Mouse (Mus musculus) granulocyte monocyte progenitor cell, adult 5-6 weeks (primary cell): Measurements from ENCODE around the gene Gm42674. TPM values are rescaled to one million over a fixed set of nuclear protein-coding genes. Genes with fewer than 3 reads are reported as not detected.
A peak's percentile ranks its signal among the peaks of the same experiment; 100 is the strongest.

Experiments
- ATAC-seq: replicated peaks from 2 replicates; pipeline ENCODE4 v1.8.0; 2016; ENCODE audit warnings: mild to moderate bottlenecking, moderate TSS enrichment, inconsistent platforms; ENCODE audit not compliant: poor library complexity, severe bottlenecking
- total RNA-seq, 2 experiments: library from RNA; stranded (forward) in 1 of 2; stranded (reverse) in 1 of 2; fragments of 200-712, 200-1000 nt in 1 of 2; fragments of >200 nt in 1 of 2; fragmentation: Nextera tagmentation in 1 of 2; gene quantifications; 2 replicates each; pipeline ENCODE4 v1.2.3; 2014 to 2017

The Gm42674 gene
- total RNA-seq (2014; fragmentation: Nextera tagmentation) = not detected in 2 replicates
- total RNA-seq (2017) = not detected in 2 replicates

DNA sequence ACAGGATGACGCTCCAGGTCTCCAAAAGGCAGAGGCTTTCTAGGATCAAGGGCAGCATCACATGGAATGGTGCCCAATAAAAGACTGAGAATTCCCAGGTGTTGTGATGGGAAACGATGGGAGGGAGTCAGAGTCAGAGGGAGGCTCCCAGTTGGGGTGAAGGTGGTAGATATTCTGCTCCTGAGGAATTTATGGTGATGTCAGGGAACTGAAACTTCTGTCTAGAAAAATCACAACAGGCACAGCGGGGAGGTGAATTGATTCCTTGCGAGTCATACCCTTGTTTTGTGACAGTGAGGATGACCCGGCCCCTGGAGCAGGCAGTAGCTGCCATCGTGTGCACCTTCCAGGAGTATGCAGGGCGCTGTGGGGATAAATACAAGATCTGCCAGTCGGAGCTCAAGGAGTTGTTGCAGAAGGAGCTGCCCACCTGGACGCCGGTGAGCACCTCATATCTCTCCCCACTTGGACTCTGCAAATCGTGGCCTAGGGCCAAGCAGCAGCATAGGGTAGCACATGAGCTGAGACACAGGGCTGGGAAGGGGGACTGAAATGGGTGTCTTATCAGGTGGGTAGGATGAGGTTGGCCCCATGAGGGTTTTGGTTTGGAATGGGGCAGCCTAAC is at the start of gene Gm42674:
Gm42674 (plus strand) TSS at position 419 of the 625 bp plus-strand sequence.
- ATAC-seq = no peak

DNA sequence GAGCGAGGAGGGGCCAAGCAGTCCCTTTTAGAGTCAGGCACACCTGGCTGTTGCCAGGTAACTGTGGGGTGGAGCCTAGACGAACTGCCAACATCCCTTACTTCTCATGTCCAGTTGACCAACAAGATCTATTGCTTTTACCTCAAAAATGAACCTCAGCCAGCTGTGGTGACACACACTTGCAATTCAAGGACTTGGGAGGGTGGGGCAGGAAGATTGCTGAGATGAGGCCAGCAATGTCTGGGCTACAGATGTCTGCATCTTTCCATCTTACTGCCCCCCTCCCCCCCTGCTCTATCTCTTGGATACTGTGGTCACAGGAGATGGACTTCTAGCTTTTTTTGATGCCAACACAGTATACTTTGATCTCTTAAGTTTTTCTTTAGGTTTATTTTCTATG is 49.5 kb upstream of the Gm42674 start:
- no peak for ATAC-seq

DNA sequence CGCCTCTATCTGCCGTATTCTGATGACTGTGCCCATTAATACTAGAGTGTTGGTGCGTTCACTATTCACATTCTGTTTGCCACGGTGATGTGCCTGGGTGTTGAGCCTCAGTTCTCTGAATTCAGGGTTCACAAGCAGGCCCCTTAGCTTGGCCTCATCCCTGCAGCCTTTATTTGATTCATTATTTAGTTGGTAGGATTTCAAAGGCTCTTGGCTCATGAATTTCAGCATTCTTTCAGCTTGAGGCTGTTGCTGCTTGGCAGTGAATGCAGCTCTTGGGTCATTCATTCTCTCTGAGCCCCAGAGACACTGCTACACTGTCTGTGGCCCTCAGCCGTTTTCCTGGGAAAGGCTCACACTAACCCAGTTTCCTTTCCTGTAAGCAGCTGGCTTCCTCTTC is 45.8 kb upstream of the Gm42674 start:
- ATAC-seq = no peak

DNA sequence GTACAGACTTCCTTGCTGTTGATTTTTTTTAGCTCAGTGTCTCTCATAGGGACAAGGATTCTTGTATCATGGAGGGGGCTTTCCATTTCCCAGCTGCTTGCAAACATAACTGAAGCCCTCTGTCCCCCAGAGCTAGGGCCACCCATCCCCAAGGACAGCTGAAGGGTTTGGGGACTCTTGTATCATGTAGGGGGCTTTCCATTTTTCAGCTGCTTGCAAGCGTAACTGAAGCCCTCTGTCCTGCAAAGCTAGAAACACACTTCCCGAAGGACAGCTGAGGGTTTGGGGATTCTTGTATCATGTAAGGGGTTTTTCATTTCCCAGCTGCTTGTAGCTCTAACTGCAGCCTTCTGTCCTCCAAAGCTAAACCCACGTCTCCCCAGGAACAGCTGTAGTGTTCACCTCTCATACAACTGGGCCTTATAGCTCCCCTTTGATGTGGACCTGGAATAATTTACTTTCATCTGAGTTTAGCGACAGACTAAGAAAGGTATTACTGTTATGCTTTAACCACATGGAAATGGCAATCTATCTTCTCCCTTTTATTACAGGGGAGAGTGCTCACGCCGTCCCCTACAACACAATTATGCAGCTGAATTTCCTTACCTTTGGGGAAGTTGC is 41.6 kb upstream of the Gm42674 start, which contains the start of gene S100a3:
S100a3 (plus strand) TSS at position 571 of the 621 bp plus-strand sequence.
- no peak for ATAC-seq

DNA sequence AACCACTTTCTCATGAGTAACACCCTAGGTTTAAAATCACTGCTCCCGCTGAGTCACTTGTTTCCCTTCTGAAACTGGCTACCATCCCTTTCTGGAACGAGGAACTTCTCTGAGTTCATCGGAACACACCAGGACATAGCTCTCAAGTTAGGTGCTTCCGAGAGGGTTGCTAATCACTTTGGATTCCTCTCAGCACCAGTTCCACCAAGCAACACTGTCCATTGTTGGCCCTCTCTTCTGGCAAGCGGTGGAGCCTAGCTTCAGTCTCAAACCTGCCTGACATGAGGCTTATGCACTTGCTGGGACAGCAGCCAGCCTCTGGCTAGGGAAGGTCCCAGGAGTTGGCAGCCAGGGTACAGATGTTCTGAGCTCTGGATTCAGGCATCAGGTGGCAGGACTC is 27.0 kb upstream of the Gm42674 start:
- ATAC-seq = no peak

DNA sequence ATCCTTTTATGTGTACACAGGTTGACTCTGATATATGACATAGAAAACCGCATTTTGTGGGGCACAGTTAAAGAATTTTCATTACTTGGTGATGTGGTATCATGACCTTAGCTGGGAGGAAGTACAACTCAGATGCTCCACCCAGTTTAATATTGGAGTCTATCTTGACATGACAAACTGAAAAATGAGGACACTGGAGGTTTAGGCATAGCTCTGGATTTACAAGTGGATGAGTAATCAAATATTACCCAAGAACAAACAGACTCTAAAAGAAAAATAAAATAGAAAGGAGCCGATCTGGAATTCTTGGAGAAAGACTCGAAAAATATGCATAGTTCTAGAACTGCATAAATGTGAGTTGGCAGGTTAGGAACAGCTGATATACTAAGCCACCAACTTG is 26.4 kb upstream of the Gm42674 start:
- ATAC-seq = no peak

- no peak for ATAC-seq
Observed at GRCm38 (mm10) chr3:90576351-90577001, 25.2 kb upstream of the Gm42674 start.

- ATAC-seq = no peak
Observed at GRCm38 (mm10) chr3:90579433-90579832, 22.3 kb upstream of the Gm42674 start.

DNA sequence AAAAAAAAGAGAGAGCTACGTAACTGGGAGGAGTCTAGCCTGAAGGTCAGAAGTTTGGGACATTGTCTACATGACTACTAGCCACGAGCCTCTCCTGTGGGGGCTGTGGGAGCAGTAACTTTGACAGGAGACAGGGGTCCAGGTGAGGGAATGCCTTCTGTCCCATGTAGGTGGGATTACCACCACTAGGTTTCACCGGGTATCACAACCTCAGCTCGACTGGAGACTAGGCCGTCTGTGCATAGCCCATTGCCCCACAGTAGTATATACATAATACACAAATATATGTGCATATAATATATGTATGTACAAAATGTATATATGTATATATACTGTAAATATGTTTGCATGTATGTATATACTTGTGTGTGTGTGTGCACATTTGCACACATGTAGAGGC is 20.6 kb upstream of the Gm42674 start:
- no peak for ATAC-seq

- no peak for ATAC-seq
Observed at GRCm38 (mm10) chr3:90582156-90582555, 19.5 kb upstream of the Gm42674 start.

DNA sequence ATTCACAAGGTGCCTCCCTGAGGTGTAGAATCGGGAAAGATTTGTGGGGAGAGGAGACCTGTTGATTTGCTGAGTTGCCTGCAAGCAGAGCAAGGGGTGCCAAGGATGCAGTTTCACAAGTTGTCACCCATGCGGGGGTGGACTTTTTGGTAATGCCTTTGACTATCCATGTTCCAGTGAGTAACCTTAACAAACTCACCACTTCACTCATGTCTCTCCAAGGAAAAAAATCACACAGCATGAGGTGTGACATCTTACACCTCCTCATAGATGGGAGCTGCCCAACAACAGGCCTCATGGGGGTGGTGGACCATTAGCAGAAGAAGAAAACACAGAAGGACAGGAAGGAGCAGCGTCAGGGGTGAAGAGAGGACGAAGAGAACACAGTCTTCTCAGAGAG is 19.1 kb upstream of the Gm42674 start:
- no peak for ATAC-seq

DNA sequence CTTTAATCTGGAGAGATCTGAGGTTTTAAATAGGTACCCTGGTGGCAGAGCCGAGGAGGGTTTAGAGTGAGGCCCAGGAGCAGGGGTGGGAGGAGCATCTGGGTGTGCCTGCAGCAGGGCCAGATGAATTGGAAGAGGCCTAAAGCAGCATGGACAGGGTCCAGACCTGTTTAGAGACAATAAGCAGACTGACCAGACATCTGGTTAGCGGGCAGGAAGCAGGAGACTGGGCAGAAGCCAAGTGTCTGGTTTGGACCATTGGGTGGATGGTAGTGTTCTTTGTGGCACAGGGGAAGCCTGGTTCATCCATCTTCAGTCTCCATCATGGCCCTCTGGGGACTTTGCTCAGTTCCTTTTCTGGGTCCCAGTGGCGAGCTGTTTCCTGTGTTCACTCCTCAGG is 17.8 kb upstream of the Gm42674 start:
- no peak for ATAC-seq

DNA sequence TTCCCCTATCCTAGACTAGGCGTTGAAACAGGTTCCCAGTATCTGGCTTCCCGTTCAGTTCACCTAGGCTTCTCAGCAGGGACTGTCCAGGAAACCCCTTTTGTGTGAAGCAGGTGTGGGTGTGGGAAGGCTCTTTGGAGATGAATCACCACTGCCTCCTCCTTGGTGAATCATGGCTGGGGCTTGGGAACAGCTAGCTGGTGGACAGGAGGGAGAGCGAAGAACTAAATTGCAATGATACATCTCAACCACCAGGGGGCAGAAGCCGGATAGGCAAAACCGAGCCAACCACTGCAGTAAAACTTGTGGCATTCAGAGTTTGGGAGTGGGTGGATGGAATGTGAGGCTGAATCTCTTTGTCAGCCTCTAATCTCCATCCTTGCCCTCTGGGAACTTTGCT is 16.1 kb upstream of the Gm42674 start:
- peak; percentile 33; the same call in 1 of the 2 replicates for ATAC-seq

DNA sequence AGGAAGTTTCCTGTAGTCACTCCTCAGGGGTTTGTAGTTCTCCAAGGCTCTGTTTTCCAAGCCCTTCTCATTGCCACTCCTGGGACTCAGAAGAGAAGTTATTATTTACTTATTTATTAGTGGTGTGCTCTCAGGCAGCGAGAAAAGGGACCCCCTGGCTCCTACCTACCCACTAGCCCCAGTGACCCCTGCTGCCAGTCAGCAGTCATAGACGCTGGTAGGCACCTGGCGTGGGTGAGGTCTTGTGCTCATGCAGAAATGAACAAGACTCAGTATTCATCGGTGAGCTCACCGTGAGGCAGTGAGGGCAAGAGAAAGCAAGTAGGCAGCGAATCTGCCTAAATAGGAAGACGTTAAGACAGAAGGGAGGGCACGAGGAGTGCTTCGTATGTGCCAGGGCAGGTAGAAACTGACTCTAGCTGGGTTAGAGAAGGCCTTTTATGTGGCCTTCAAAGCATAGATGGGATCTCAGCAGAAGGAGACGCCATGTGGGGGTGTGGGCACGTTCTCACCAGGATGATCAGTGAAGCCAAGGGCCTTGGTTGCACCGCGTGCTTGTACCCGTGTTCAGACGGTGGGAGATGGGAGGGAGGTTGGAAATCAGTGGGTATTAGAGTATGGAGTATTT is 15.6 kb upstream of the Gm42674 start:
- no peak for ATAC-seq

GRCm38 (mm10) chr3:90586906-90587305 is 14.8 kb upstream of the Gm42674 start:
- ATAC-seq = peak; percentile 82

DNA sequence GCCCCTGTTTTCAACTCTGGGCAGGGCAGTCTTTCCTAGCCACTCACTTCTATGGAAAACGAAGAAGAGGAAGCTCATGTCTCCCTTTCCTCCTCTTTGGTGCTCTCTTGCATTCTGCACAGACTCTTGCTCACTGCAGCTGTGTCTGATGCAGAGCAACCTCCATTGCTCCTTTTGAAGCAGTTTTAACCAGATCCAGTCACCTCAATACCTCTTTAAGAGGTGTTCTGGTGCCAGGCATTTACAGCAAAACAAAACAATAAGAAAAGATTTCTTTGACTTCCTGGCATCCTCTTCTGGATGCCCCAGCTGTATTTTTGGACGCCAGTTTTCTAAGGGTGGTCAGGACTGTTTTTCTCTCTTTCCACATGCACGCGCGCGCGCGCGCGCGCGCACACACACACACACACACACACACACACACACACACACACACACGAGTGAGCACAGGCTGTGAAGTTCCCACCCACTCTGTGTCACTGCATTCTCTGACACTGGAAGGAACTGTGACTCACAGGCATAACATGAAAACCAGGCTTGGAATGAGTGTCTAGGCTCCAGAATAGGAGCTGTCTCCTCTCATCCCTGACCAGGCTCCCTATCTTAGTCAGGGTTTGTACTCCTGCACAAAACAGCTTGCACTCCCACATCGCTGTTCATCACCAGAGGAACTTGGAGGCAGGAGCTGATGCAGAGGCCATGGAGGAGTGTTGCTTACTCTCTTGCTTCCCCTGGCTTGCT is 14.2 kb upstream of the Gm42674 start:
- 0 out of 2 replicates have a peak, but pooled peaks have one; percentile 5 for ATAC-seq

- ATAC-seq = peak; percentile 58
Observed at GRCm38 (mm10) chr3:90589390-90589789, 12.3 kb upstream of the Gm42674 start.

DNA sequence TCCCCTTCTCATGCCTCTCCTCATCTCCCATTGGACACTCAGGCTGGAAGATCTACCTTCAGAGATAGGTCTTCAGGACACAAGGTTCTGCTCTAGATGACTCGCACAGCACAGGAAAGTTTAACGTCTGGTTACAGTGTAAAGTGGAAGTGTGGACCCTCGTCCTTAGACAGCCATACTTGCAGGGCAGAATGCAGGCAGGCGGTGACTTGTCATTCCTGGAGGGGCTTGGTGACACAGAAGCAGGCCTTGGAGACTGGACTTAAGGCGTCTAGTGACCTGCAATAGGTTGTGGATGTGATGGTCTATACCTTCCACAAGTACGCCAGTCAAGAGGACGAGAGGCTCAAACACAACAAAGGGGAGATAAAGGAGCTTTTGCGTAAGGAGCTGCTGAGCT is 11.8 kb upstream of the Gm42674 start, which contains the start of gene S100a2:
S100a2 (plus strand) TSS at position 301 of the 400 bp plus-strand sequence.
- no peak for ATAC-seq

DNA sequence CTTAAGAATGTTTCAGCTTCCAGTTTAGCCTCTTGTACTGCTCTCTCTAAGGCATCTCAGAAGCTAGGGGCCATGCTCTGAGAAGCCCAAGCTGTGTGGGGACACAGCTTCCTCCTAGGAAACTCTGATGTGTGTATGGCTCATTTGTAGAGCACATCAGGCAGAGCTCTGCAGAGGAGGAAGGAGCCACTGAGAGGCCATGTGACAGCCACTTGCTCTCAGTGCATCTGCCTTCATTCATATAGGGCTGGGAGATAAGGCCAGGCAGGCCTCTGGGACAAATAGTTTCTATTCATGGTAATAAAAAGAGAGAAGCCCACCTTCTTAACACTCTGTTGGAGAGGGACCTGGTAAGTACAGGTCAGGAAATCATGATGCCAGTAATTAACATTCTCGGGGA is 7.2 kb upstream of the Gm42674 start:
- ATAC-seq = no peak

DNA sequence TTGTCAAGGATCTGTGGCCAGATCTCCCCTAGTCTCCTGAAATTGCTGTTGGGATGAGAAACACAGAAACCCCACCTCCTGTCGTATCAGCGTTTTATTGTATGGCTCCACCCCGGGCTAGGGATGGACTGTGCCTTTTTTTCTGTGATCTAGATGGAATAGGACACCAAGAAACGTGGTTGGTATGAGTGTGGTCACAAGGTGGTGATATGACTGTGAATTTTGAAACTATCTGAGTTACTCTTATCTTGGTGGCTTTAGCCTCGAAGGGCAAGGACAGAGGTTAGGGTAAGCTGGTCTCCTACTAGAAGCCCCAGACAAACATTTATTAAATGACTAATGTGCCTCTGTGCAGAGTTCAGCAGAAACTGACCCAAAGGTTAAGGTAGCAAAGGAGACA is 6.1 kb upstream of the Gm42674 start:
- ATAC-seq = no peak
